Mouse (Mus musculus) MEL (cell line): ENCODE measurements at regions not wholly inside any gene's neighbourhood (a gene's known extent, or its start where the extent isn't known, plus 50 kb on each side); places are given as distances from the start of the nearest gene placed in this dataset.
A peak's percentile ranks its signal among the peaks of the same experiment; 100 is the strongest.

Experiments used
- DNase-seq: peaks from one replicate; pipeline ENCODE4 v3.0.0; 2011; ENCODE audit warnings: low read depth, low spot score
- H3K27ac ChIP-seq: 2 replicates; pipeline ENCODE4 v1.5.1; 2012; ENCODE audit warnings: low read depth, mild to moderate bottlenecking, control low read depth, low read length, moderate library complexity; ENCODE audit not compliant: control insufficient read depth
- H3K27me3 ChIP-seq, 2 experiments: fragments of 150-350 bp in 1 of 2; sonication (generic) in 1 of 2; 2 replicates each; pipeline ENCODE4 v1.6.1; 2012; ENCODE audit warnings: low read length in 2 of 2, mild to moderate bottlenecking in 2 of 2, improper control_type of control experiment in 1 of 2, moderate library complexity in 1 of 2; ENCODE audit not compliant: insufficient read depth in 2 of 2, control insufficient read depth in 1 of 2
- H3K36me3 ChIP-seq, 2 experiments: 2 replicates each; pipeline ENCODE4 v1.6.1; 2012 to 2014; ENCODE audit warnings: low read length in 2 of 2, improper control_type of control experiment in 1 of 2, inconsistent platforms in 1 of 2, mild to moderate bottlenecking in 1 of 2; ENCODE audit not compliant: insufficient read depth in 2 of 2, control insufficient read depth in 1 of 2
- H3K4me1 ChIP-seq, 2 experiments: fragments of 150-350 bp in 1 of 2; sonication (generic) in 1 of 2; 2 replicates each; pipeline ENCODE4 v1.6.1; 2012; ENCODE audit warnings: low read length in 2 of 2, improper control_type of control experiment in 1 of 2, mild to moderate bottlenecking in 1 of 2; ENCODE audit not compliant: insufficient read depth in 2 of 2, control insufficient read depth in 1 of 2
- H3K4me3 ChIP-seq, 2 experiments: fragments of 150-350 bp in 1 of 2; sonication (generic) in 1 of 2; 2 replicates each; pipeline ENCODE4 v1.5.1; 2012; ENCODE audit warnings: low read depth in 2 of 2, low read length in 2 of 2, mild to moderate bottlenecking in 2 of 2, moderate library complexity in 2 of 2, control low read depth in 1 of 2, improper control_type of control experiment in 1 of 2; ENCODE audit not compliant: control insufficient read depth in 1 of 2, insufficient read depth in 1 of 2
- H3K79me2 ChIP-seq: 2 replicates; pipeline ENCODE4 v1.6.1; 2012; ENCODE audit warnings: mild to moderate bottlenecking, low read length, moderate library complexity; ENCODE audit not compliant: control insufficient read depth, poor library complexity, insufficient read depth
- H3K9ac ChIP-seq: 2 replicates; pipeline ENCODE4 v1.6.1; 2012; ENCODE audit warnings: low read depth, mild to moderate bottlenecking, control low read depth, low read length, moderate library complexity; ENCODE audit not compliant: control insufficient read depth, poor library complexity, severe bottlenecking
- H3K9me3 ChIP-seq: fragments of 150-350 bp; sonication (generic); replicated peaks from 2 replicates; pipeline ENCODE4 v1.6.1; 2012; ENCODE audit warnings: mild to moderate bottlenecking, low read length, improper control_type of control experiment, moderate library complexity; ENCODE audit not compliant: insufficient read depth
- BHLHE40 ChIP-seq: IDR thresholded peaks from 2 replicates; pipeline ENCODE4 v1.6.1; 2012; ENCODE audit warnings: low read depth, mild to moderate bottlenecking, inconsistent platforms, low read length, improper control_type of control experiment, borderline replicate concordance
- CHD1 ChIP-seq: IDR thresholded peaks from 2 replicates; pipeline ENCODE4 v1.6.1; 2012; ENCODE audit warnings: low read depth, mild to moderate bottlenecking, inconsistent platforms, low read length, improper control_type of control experiment
- ELF1 ChIP-seq: IDR thresholded peaks from 2 replicates; pipeline ENCODE4 v1.6.1; 2014; ENCODE audit warnings: low read depth, mild to moderate bottlenecking, inconsistent platforms, low read length, improper control_type of control experiment, moderate library complexity
- HCFC1 ChIP-seq: IDR thresholded peaks from 2 replicates; pipeline ENCODE4 v1.6.1; 2012; ENCODE audit warnings: low read depth, mild to moderate bottlenecking, inconsistent platforms, low read length, improper control_type of control experiment, moderate library complexity
- MAFK ChIP-seq: IDR thresholded peaks from 2 replicates; pipeline ENCODE4 v1.6.1; 2011; ENCODE audit warnings: low read depth, mild to moderate bottlenecking, low read length, improper control_type of control experiment, borderline replicate concordance
- MAX ChIP-seq: IDR thresholded peaks from 2 replicates; pipeline ENCODE4 v1.6.1; 2011; ENCODE audit warnings: low read length, improper control_type of control experiment
- MYC ChIP-seq: IDR thresholded peaks from 2 replicates; pipeline ENCODE4 v1.6.1; 2011; ENCODE audit warnings: low read depth, mild to moderate bottlenecking, low read length, improper control_type of control experiment, moderate library complexity
- RCOR1 ChIP-seq: IDR thresholded peaks from 2 replicates; pipeline ENCODE4 v1.6.1; 2012; ENCODE audit warnings: low read depth, mild to moderate bottlenecking, inconsistent platforms, low read length, improper control_type of control experiment
- TAL1 ChIP-seq: IDR thresholded peaks from 2 replicates; pipeline ENCODE4 v1.6.1; 2012; ENCODE audit warnings: mild to moderate bottlenecking, inconsistent platforms, low read length, moderate library complexity, mixed read lengths
- TBP ChIP-seq: IDR thresholded peaks from 2 replicates; pipeline ENCODE4 v1.8.0; 2011; ENCODE audit warnings: low read depth, low read length, improper control_type of control experiment
- UBTF ChIP-seq: IDR thresholded peaks from 2 replicates; pipeline ENCODE4 v1.6.1; 2012; ENCODE audit warnings: low read depth, mild to moderate bottlenecking, inconsistent platforms, low read length, improper control_type of control experiment, moderate library complexity, borderline replicate concordance; ENCODE audit not compliant: insufficient read depth
- ZNF384 ChIP-seq: IDR thresholded peaks from 2 replicates; pipeline ENCODE4 v1.6.1; 2012; ENCODE audit warnings: low read depth, mild to moderate bottlenecking, inconsistent platforms, low read length, improper control_type of control experiment

- Histone ChIP-seq H3K79me2 (no peaks in the 10 kb centered on the region), H3K9me3 (no peaks in the 10 kb centered on the region), H3K27ac (no peak overlapping the region), H3K36me3 (no peaks in the 10 kb centered on the region), H3K4me1 (no peaks in the 10 kb centered on the region), H3K27me3 (no peaks in the 10 kb centered on the region), H3K9ac (no peak overlapping the region), H3K4me3 (no peak overlapping the region)
- DNase-seq = no peak
- TF ChIP-seq ELF1 = no peak
- TF ChIP-seq CHD1 = no peak
Observed at GRCm38 (mm10) chr12:60175750-60176149, 956.2 kb upstream of the Fbxo33 start.

GRCm38 (mm10) chr12:60150266-60150665 is 930.7 kb upstream of the Fbxo33 start:
- no peak overlapping the region for H3K27ac ChIP-seq
- no peaks in the 10 kb centered on the region for H3K79me2 ChIP-seq
- H3K36me3 ChIP-seq = peaks cover 0 to 3% of the 10 kb centered on the region in 2 experiments; a peak in 1 of 4 replicates
- no peaks in the 10 kb centered on the region for H3K4me1 ChIP-seq
- H3K9ac ChIP-seq = no peak overlapping the region
- H3K4me3 ChIP-seq = peak overlapping the region in 1 of 2 experiments; percentile 47; a peak in 2 of 4 replicates
- TF ChIP-seq UBTF (no peak), RCOR1 (no peak), TBP (peak; percentile 80)
- peak; percentile 80 for DNase-seq
- no peaks in the 10 kb centered on the region for H3K27me3 ChIP-seq
- H3K9me3 ChIP-seq = no peaks in the 10 kb centered on the region

- Histone ChIP-seq H3K4me1 (no peaks in the 10 kb centered on the region), H3K79me2 (no peaks in the 10 kb centered on the region), H3K9me3 (no peaks in the 10 kb centered on the region), H3K9ac (no peak overlapping the region), H3K36me3 (peaks cover 0 to 3% of the 10 kb centered on the region in 2 experiments; a peak in 1 of 4 replicates), H3K27ac (no peak overlapping the region), H3K27me3 (no peaks in the 10 kb centered on the region), H3K4me3 (no peak overlapping the region)
- TF ChIP-seq BHLHE40 (no peak), TAL1 (no peak), CHD1 (no peak), MYC (no peak), ZNF384 (no peak), MAX (no peak), HCFC1 (no peak), MAFK (no peak)
- DNase-seq = no peak
Observed at GRCm38 (mm10) chr12:60147364-60147763, 927.8 kb upstream of the Fbxo33 start.
